Mouse (Mus musculus) neutrophil, adult 5-6 weeks (primary cell): ENCODE data around the gene Anks1b. TPM values are rescaled to one million over a fixed set of nuclear protein-coding genes. Genes with fewer than 3 reads are reported as not detected.

Experiments
- ATAC-seq: fragments of 151-379, 151-347 bp; 2 replicates; pipeline ENCODE4 v1.8.0; 2017; ENCODE audit warnings: mild to moderate bottlenecking, moderate TSS enrichment; ENCODE audit not compliant: insufficient number of reproducible peaks, poor library complexity, low FRiP score, severe bottlenecking; ENCODE audit errors: extremely low read depth
- total RNA-seq: library from RNA; stranded (forward); fragments of 200-1000 nt; gene quantifications from 2 replicates; pipeline ENCODE4 v1.2.3, GENCODE M21; 2017

The Anks1b gene
- total RNA-seq: 0.23 and 1.4 TPM in 2 replicates

GRCm38 (mm10) chr10:89873146-89873950 is at the start of gene Anks1b:
Gene Anks1b, plus strand, starts transcription at chr10:89873509.
- ATAC-seq: no peak

- peak; percentile 19; the same call in 1 of the 2 replicates for ATAC-seq
These were observed 49.4 kb upstream of the Anks1b start for GRCm38 (mm10) chr10:89823906-89824305.

GRCm38 (mm10) chr10:89826896-89827295 is 46.4 kb upstream of the Anks1b start:
- ATAC-seq: no peak

GRCm38 (mm10) chr10:89832334-89832733 is 41.0 kb upstream of the Anks1b start:
- ATAC-seq: no peak

GRCm38 (mm10) chr10:89833166-89833565 is 40.1 kb upstream of the Anks1b start:
- no peak for ATAC-seq

- ATAC-seq: no peak
These were observed 35.8 kb upstream of the Anks1b start for GRCm38 (mm10) chr10:89837476-89837875.

GRCm38 (mm10) chr10:89838834-89839233 is 34.5 kb upstream of the Anks1b start:
- ATAC-seq: no peak

GRCm38 (mm10) chr10:89850951-89851350 is 22.4 kb upstream of the Anks1b start:
- no peak for ATAC-seq

GRCm38 (mm10) chr10:89855251-89855875 is 17.9 kb upstream of the Anks1b start:
- no peak for ATAC-seq

- no peak for ATAC-seq
These were observed 17.0 kb upstream of the Anks1b start for GRCm38 (mm10) chr10:89856286-89856685.

- ATAC-seq: no peak
These were observed 5.1 kb upstream of the Anks1b start for GRCm38 (mm10) chr10:89868211-89868610.

GRCm38 (mm10) chr10:89868836-89869235 is 4.5 kb upstream of the Anks1b start:
- ATAC-seq: no peak

GRCm38 (mm10) chr10:89872501-89873145 is 686 bp upstream of the Anks1b start:
- no peak for ATAC-seq

GRCm38 (mm10) chr10:89874036-89874435 is 727 bp downstream of the Anks1b start:
- no peak for ATAC-seq

- ATAC-seq: no peak
These were observed 10.3 kb downstream of the Anks1b start for GRCm38 (mm10) chr10:89883561-89883960.

GRCm38 (mm10) chr10:89902720-89903337 is 29.5 kb downstream of the Anks1b start:
- ATAC-seq: no peak

- no peak for ATAC-seq
These were observed 38.6 kb downstream of the Anks1b start for GRCm38 (mm10) chr10:89911889-89912288.

- no peak for ATAC-seq
These were observed 39.9 kb downstream of the Anks1b start for GRCm38 (mm10) chr10:89913174-89913573.

GRCm38 (mm10) chr10:89917141-89917540 is 43.8 kb downstream of the Anks1b start:
- ATAC-seq: no peak
